Mouse (Mus musculus) C2C12 (cell line): ENCODE data around the gene Gga3.

Experiments
- CTCF ChIP-seq: IDR thresholded peaks from one replicate; pipeline ENCODE4 v1.5.1; 2011; ENCODE audit not compliant: control insufficient read depth, insufficient read depth, insufficient read length
- USF1 ChIP-seq: IDR thresholded peaks from one replicate; pipeline ENCODE4 v1.6.1; 2011; ENCODE audit warnings: low read depth, mild to moderate bottlenecking, control low read depth, moderate library complexity

GRCm38 (mm10) chr11:115604304-115604696 is 449 bp upstream of the Gga3 start:
- no peak for TF ChIP-seq CTCF
- no peak for TF ChIP-seq USF1
